Mouse (Mus musculus): ENCODE data around the gene Ube2o. TPM values are rescaled to one million over a fixed set of nuclear protein-coding genes. Genes with fewer than 3 reads are reported as not detected.

Gene Ube2o
- total and polyA plus RNA-seq, 2 experiments from 2014 or later: 5.2 to 34.8 TPM

GRCm38 (mm10) chr11:116586801-116587631 is 5.8 kb upstream of the Ube2o start:
- Histone ChIP-seq H3K36me3 (replicated peaks; ENCODE audit: control insufficient read depth, insufficient read depth, low read length) (no peaks in the 10 kb centered on the region), H3K9me3 (replicated peaks; ENCODE audit: control insufficient read depth, low read length) (no peaks in the 10 kb centered on the region), H3K4me2 (ENCODE audit: low read depth, low read length) (no peak overlapping the region), H3K4me3 (ENCODE audit: low read depth, low read length) (no peak overlapping the region), H3K9ac (replicated peaks; ENCODE audit: low read depth, low read length) (no peak overlapping the region), H3K27me3 (ENCODE audit: control insufficient read depth, insufficient read depth, low read length) (peaks cover 14% of the 10 kb centered on the region), H3K27ac (ENCODE audit: low read depth) (no peak overlapping the region), H3K4me1 (ENCODE audit: control insufficient read depth, insufficient read depth) (no peaks in the 10 kb centered on the region; the same call in 1 of the 2 replicates)
- DNase-seq (ENCODE audit: low spot score) (peak; percentile 25), ATAC-seq (ENCODE audit: insufficient read depth, low read depth) (peak; percentile 72; the same call in 1 of the 2 replicates)
- TF ChIP-seq CTCF (IDR thresholded peaks at IDR 0.05; ENCODE audit: low read depth) (peak; percentile 82), EP300 (IDR thresholded peaks at IDR 0.05; ENCODE audit: low read depth) (no peak)
- 29% methylated on average over 23 of the region's 23 CpGs for WGBS

GRCm38 (mm10) chr11:116586310-116586709 is 5.1 kb upstream of the Ube2o start, which contains the start of gene Aanat:
Aanat (plus strand) TSS chr11:116586432.
- ATAC-seq (ENCODE audit: insufficient read depth, low read depth): no peak
- Histone ChIP-seq H3K4me2 (ENCODE audit: low read depth, low read length) (no peak within 1 kb of the TSS), H3K4me3 (ENCODE audit: low read depth, low read length) (no peak within 1 kb of the TSS), H3K9me3 (replicated peaks; ENCODE audit: control insufficient read depth, low read length) (no peaks in the 10 kb centered on the region), H3K36me3 (replicated peaks; ENCODE audit: control insufficient read depth, insufficient read depth, low read length) (no peaks in the 10 kb centered on the region), H3K4me1 (ENCODE audit: control insufficient read depth, insufficient read depth) (no peaks in the 10 kb centered on the region; the same call in 1 of the 2 replicates), H3K27ac (ENCODE audit: low read depth) (no peak within 1 kb of the TSS), H3K9ac (replicated peaks; ENCODE audit: low read depth, low read length) (no peak within 1 kb of the TSS), H3K27me3 (ENCODE audit: control insufficient read depth, insufficient read depth, low read length) (peaks cover 14% of the 10 kb centered on the region)
- no peak for TF ChIP-seq EP300 (IDR thresholded peaks at IDR 0.05; ENCODE audit: low read depth)
- WGBS: 76% methylated on average over 5 of the region's 5 CpGs
- DNase-seq (ENCODE audit: low spot score): no peak

- Histone ChIP-seq H3K27me3 (ENCODE audit: control insufficient read depth, insufficient read depth, low read length) (peaks cover 14% of the 10 kb centered on the region), H3K4me3 (ENCODE audit: low read depth, low read length) (no peak overlapping the region), H3K9ac (replicated peaks; ENCODE audit: low read depth, low read length) (no peak overlapping the region), H3K9me3 (replicated peaks; ENCODE audit: control insufficient read depth, low read length) (no peaks in the 10 kb centered on the region), H3K27ac (ENCODE audit: low read depth) (no peak overlapping the region), H3K4me2 (ENCODE audit: low read depth, low read length) (no peak overlapping the region), H3K4me1 (ENCODE audit: control insufficient read depth, insufficient read depth) (peaks cover 1% of the 10 kb centered on the region), H3K36me3 (replicated peaks; ENCODE audit: control insufficient read depth, insufficient read depth, low read length) (no peaks in the 10 kb centered on the region)
- WGBS: 61% methylated on average over 6 of the region's 6 CpGs
- no peak for TF ChIP-seq EP300 (IDR thresholded peaks at IDR 0.05; ENCODE audit: low read depth)
- TF ChIP-seq CTCF (IDR thresholded peaks at IDR 0.05; ENCODE audit: low read depth): no peak
- DNase-seq (ENCODE audit: low spot score): no peak
- no peak for ATAC-seq (ENCODE audit: insufficient read depth, low read depth)
These were observed 4.4 kb upstream of the Ube2o start for GRCm38 (mm10) chr11:116585682-116586081.

DNA sequence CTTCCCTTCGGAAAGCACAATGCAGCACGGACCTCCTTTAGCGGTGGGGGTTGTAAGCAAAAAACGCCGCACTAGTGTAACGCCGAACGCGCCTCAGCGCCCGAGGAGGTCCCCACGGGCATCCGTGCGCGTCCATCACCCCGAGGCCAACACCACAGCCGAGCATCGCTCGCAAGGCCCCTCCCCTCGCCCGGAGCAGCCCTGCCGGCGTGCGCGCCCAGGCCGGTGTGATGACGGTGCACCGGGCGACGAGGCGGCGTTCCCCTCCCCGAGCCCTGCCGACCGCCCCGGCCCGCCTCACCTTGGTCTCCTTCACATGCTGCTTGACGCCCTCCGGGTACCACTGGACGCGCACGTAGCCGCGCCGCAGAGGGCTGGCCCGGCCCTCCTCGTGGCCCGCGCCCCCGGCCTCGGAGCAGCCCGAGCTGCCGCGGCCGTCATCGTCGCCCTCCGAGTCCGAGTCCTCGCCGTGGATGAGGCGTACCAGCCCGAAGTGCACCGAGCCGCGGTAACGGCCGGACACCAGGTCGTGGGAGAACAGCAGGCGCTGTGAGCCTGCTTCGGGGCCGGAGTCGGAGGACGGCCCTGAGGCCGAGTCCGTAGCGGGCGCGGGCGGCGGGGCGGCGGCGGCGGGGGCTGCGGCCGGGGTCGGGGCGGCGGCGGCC is 404 bp downstream of the Ube2o start:
- H3K4me1 ChIP-seq (ENCODE audit: control insufficient read depth, insufficient read depth): peaks cover 15% of the 10 kb centered on the region
- DNase-seq (ENCODE audit: low spot score) (no peak), ATAC-seq (ENCODE audit: insufficient read depth, low read depth) (peak; percentile 65)
- TF ChIP-seq CTCF (IDR thresholded peaks at IDR 0.05; ENCODE audit: low read depth) (no peak), EP300 (IDR thresholded peaks at IDR 0.05; ENCODE audit: low read depth) (no peak)
- peak overlapping the region; percentile 71 for H3K4me3 ChIP-seq (ENCODE audit: low read depth, low read length)
- H3K9me3 ChIP-seq (replicated peaks; ENCODE audit: control insufficient read depth, low read length): no peaks in the 10 kb centered on the region
- H3K27me3 ChIP-seq (ENCODE audit: control insufficient read depth, insufficient read depth, low read length): no peaks in the 10 kb centered on the region
- H3K27ac ChIP-seq (ENCODE audit: low read depth): peak overlapping the region; percentile 74
- under 1% methylated on average over 70 of the region's 91 CpGs for WGBS
- peak overlapping the region; percentile 80 for H3K4me2 ChIP-seq (ENCODE audit: low read depth, low read length)
- H3K36me3 ChIP-seq (replicated peaks; ENCODE audit: control insufficient read depth, insufficient read depth, low read length): no peaks in the 10 kb centered on the region
- peak overlapping the region; percentile 76 for H3K9ac ChIP-seq (replicated peaks; ENCODE audit: low read depth, low read length)

DNA sequence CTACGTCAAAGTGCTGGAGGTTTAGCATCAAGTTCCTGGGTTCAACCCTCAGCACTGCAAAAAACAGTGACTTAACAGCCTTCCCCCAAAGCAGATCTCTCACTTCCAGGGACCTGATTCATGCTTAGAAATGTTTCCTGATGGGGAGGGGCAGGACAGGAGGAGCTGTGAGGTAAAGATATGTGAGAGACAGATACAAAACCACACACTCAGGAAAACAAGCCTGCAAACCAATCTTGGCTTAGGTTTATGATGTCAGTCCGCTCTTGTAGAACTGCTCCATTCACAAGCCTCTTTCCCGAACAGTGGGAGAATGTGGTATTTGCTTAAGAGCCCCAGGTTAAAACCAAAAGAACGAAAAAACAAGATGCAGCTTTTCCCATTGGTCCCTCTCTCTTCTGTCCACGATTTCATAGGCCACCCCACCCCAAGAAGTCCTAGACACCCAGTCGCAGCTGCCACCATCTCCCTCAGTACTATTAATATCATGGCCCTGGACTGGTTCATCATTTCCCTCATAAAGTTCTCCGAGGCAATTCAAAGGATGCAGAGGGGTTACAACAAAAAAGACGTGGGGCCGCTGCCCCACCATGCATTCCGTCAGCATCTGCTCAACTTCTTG is 1.1 kb downstream of the Ube2o start:
- Histone ChIP-seq H3K4me3 (ENCODE audit: low read depth, low read length) (peak overlapping the region; percentile 71), H3K9ac (replicated peaks; ENCODE audit: low read depth, low read length) (peak overlapping the region; percentile 76; the same call in 1 of the 2 replicates), H3K27me3 (ENCODE audit: control insufficient read depth, insufficient read depth, low read length) (no peaks in the 10 kb centered on the region), H3K4me1 (ENCODE audit: control insufficient read depth, insufficient read depth) (peaks cover 22% of the 10 kb centered on the region), H3K36me3 (replicated peaks; ENCODE audit: control insufficient read depth, insufficient read depth, low read length) (no peaks in the 10 kb centered on the region), H3K27ac (ENCODE audit: low read depth) (no peak overlapping the region), H3K4me2 (ENCODE audit: low read depth, low read length) (peak overlapping the region; percentile 80), H3K9me3 (replicated peaks; ENCODE audit: control insufficient read depth, low read length) (no peaks in the 10 kb centered on the region)
- 28% methylated on average over 10 of the region's 10 CpGs for WGBS
- ATAC-seq (ENCODE audit: insufficient read depth, low read depth) (no peak), DNase-seq (ENCODE audit: low spot score) (no peak)
- TF ChIP-seq CTCF (IDR thresholded peaks at IDR 0.05; ENCODE audit: low read depth): no peak
- no peak for TF ChIP-seq EP300 (IDR thresholded peaks at IDR 0.05; ENCODE audit: low read depth)

All from heart, postnatal 0 days (tissue).